Mouse (Mus musculus): ENCODE data around the gene Ssu2. TPM values are rescaled to one million over a fixed set of nuclear protein-coding genes. Genes with fewer than 3 reads are reported as not detected.

Ssu2 gene
- polyA plus RNA-seq, 1 experiment: 0.74 TPM

DNA sequence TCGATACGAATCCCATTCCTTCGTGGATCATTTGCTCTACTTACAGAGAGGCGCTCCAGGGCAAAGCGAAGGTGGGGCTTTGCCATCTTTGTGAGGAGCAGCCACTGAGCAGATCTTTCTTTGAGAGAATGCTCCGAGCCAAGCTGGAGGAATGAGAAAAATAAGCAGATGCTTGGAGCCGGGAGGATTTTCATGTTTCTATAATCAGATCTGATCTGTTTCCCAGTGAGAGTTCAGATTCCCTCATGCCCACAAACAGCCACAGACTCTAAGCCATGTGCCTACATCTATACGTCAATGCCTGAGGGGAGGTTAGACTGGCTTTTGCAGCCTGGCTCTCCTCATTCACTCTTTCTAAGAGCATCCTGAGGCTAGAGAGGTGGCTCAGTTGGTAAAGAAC lies 27.1 kb downstream of the Ssu2 start:
- no peaks in the 10 kb centered on the region for H3K4me1 ChIP-seq (replicated peaks; ENCODE audit: control insufficient read depth, insufficient read depth, low read length)
- no peaks in the 10 kb centered on the region for H3K27me3 ChIP-seq (ENCODE audit: control insufficient read depth, insufficient read depth, low read length)
- no peak for DNase-seq
- 94% methylated on average over 8 of the region's 8 CpGs for WGBS
- TF ChIP-seq POLR2A (IDR thresholded peaks at IDR 0.05; ENCODE audit: control insufficient read depth, extremely low read depth, insufficient read depth, low read length, poor library complexity) (no peak), CTCF (IDR thresholded peaks at IDR 0.05; ENCODE audit: borderline replicate concordance, control insufficient read depth, extremely low read depth, insufficient read depth, low read length, poor library complexity) (no peak)
- H3K36me3 ChIP-seq (ENCODE audit: control insufficient read depth, insufficient read depth, low read length): no peaks in the 10 kb centered on the region
- no peak overlapping the region for H3K4me3 ChIP-seq (ENCODE audit: control insufficient read depth, insufficient read depth, low read length)
- no peak overlapping the region for H3K27ac ChIP-seq (ENCODE audit: control insufficient read depth, insufficient read depth, low read length)

DNA sequence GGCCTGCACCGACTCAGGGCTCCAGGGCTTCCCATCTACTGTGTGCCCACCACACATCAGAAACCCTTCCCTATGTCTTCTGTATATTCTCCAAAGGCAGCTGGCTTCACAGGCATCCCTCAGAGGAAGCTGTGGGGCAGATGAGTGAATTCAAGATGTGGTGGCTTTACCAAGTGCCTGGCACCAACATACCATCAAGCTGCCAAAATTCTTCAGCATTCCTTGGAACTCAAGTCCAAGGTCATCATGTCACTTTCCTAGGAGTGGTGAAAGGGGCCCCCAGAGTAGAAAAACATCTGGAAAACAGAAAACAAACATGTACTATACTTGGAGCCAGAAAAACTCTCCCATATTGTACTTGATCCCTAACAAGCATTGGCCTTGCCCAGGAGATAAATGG lies 28.5 kb downstream of the Ssu2 start:
- no peaks in the 10 kb centered on the region for H3K27me3 ChIP-seq (ENCODE audit: control insufficient read depth, insufficient read depth, low read length)
- no peaks in the 10 kb centered on the region for H3K36me3 ChIP-seq (ENCODE audit: control insufficient read depth, insufficient read depth, low read length)
- H3K4me3 ChIP-seq (ENCODE audit: control insufficient read depth, insufficient read depth, low read length): no peak overlapping the region
- no peak for DNase-seq
- H3K4me1 ChIP-seq (replicated peaks; ENCODE audit: control insufficient read depth, insufficient read depth, low read length): no peaks in the 10 kb centered on the region
- no peak overlapping the region for H3K27ac ChIP-seq (ENCODE audit: control insufficient read depth, insufficient read depth, low read length)
- WGBS: 89% methylated on average over 1 of the region's 1 CpGs
- TF ChIP-seq POLR2A (IDR thresholded peaks at IDR 0.05; ENCODE audit: control insufficient read depth, extremely low read depth, insufficient read depth, low read length, poor library complexity) (no peak), CTCF (IDR thresholded peaks at IDR 0.05; ENCODE audit: borderline replicate concordance, control insufficient read depth, extremely low read depth, insufficient read depth, low read length, poor library complexity) (no peak)

DNA sequence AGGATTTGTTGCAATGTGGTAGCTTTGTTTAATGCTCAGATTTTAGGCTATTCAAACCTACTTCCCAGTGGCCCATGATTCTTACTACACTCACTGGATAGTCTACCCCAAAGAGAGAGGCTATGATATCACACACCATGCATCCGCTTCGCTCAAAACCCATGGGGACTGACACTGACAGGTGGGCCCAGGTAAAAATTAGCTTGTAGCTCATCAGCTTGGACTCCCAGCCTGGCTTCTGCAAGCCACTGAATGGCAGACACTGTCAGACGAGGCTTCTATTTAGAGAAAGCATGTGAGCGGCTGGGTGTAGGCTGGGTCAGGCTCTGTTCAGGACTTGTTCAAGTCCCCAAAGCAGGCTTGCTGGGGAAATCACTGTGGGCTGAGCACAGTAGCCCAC lies 37.4 kb downstream of the Ssu2 start:
- Histone ChIP-seq H3K4me1 (replicated peaks; ENCODE audit: control insufficient read depth, insufficient read depth, low read length) (no peaks in the 10 kb centered on the region), H3K27me3 (ENCODE audit: control insufficient read depth, insufficient read depth, low read length) (no peaks in the 10 kb centered on the region), H3K4me3 (ENCODE audit: control insufficient read depth, insufficient read depth, low read length) (no peak overlapping the region), H3K27ac (ENCODE audit: control insufficient read depth, insufficient read depth, low read length) (no peak overlapping the region), H3K36me3 (ENCODE audit: control insufficient read depth, insufficient read depth, low read length) (no peaks in the 10 kb centered on the region)
- WGBS: 94% methylated on average over 4 of the region's 4 CpGs
- TF ChIP-seq CTCF (IDR thresholded peaks at IDR 0.05; ENCODE audit: borderline replicate concordance, control insufficient read depth, extremely low read depth, insufficient read depth, low read length, poor library complexity): no peak
- no peak for TF ChIP-seq POLR2A (IDR thresholded peaks at IDR 0.05; ENCODE audit: control insufficient read depth, extremely low read depth, insufficient read depth, low read length, poor library complexity)
- no peak for DNase-seq

DNA sequence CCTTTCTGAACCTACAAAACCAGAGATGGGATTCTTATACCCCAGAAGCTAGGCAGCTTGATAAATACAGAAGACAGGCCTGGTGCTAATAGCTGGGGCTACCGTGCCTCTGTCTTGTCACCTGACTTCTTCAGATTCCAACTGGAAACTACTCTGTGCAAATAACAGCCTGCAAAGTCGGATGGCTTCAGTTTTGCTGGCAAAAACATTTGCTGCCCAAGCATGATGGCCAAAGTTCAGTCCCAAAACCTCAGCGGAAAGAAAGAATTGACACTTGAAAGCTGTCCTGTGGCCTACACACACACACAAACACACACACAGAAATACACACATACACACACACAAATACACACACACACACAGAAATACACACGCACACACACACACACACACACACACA lies 48.8 kb downstream of the Ssu2 start:
- Histone ChIP-seq H3K36me3 (ENCODE audit: control insufficient read depth, insufficient read depth, low read length) (no peaks in the 10 kb centered on the region), H3K27me3 (ENCODE audit: control insufficient read depth, insufficient read depth, low read length) (no peaks in the 10 kb centered on the region), H3K4me3 (ENCODE audit: control insufficient read depth, insufficient read depth, low read length) (no peak overlapping the region), H3K27ac (ENCODE audit: control insufficient read depth, insufficient read depth, low read length) (no peak overlapping the region), H3K4me1 (replicated peaks; ENCODE audit: control insufficient read depth, insufficient read depth, low read length) (no peaks in the 10 kb centered on the region)
- DNase-seq: no peak
- 93% methylated on average over 4 of the region's 4 CpGs for WGBS
- TF ChIP-seq CTCF (IDR thresholded peaks at IDR 0.05; ENCODE audit: borderline replicate concordance, control insufficient read depth, extremely low read depth, insufficient read depth, low read length, poor library complexity) (no peak), POLR2A (IDR thresholded peaks at IDR 0.05; ENCODE audit: control insufficient read depth, extremely low read depth, insufficient read depth, low read length, poor library complexity) (no peak)

DNA sequence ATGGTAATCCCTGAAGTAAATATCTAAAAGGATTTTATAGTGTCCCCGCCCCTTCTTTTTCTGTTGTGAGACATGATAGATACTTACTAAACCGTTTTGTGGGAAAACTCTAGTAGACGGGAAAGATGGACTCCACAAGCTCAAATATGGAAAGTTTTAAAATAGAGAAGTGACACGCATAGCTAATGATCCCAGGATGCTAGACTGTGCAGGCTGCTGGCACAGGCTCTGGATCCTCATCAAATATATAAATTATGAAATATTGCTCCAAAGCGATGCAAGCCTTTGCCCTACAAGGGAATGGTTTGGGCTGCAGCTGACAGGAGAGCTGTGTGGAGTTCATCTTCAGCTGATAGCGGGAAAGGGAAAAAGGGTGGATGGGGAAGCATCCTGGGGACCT lies 50.2 kb downstream of the Ssu2 start:
- no peaks in the 10 kb centered on the region for H3K27me3 ChIP-seq (ENCODE audit: control insufficient read depth, insufficient read depth, low read length)
- no peak overlapping the region for H3K27ac ChIP-seq (ENCODE audit: control insufficient read depth, insufficient read depth, low read length)
- DNase-seq: no peak
- no peaks in the 10 kb centered on the region for H3K36me3 ChIP-seq (ENCODE audit: control insufficient read depth, insufficient read depth, low read length)
- TF ChIP-seq POLR2A (IDR thresholded peaks at IDR 0.05; ENCODE audit: control insufficient read depth, extremely low read depth, insufficient read depth, low read length, poor library complexity) (no peak), CTCF (IDR thresholded peaks at IDR 0.05; ENCODE audit: borderline replicate concordance, control insufficient read depth, extremely low read depth, insufficient read depth, low read length, poor library complexity) (no peak)
- WGBS: 97% methylated on average over 6 of the region's 6 CpGs
- no peak overlapping the region for H3K4me3 ChIP-seq (ENCODE audit: control insufficient read depth, insufficient read depth, low read length)
- no peaks in the 10 kb centered on the region for H3K4me1 ChIP-seq (replicated peaks; ENCODE audit: control insufficient read depth, insufficient read depth, low read length)

DNA sequence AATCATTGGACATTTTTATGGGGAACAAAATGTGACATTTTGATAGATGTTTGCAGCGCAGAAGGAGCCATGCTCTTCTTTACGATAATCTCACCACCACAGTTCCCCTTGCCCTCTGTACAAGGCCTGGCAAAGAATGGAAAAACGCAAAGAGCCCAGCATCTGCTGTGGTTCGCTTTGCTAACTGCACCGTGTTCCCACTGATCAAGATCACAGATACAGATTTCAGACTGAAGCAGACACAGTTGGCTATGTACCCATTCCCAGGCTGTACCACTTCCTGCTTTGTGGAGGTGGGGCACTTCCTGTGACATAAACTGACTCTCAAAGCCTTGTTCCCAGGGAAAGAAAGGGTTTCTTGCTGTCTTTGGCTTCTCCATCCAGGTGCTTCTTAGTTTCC lies 53.9 kb downstream of the Ssu2 start:
- Histone ChIP-seq H3K36me3 (ENCODE audit: control insufficient read depth, insufficient read depth, low read length) (no peaks in the 10 kb centered on the region), H3K27me3 (ENCODE audit: control insufficient read depth, insufficient read depth, low read length) (no peaks in the 10 kb centered on the region), H3K4me1 (replicated peaks; ENCODE audit: control insufficient read depth, insufficient read depth, low read length) (no peaks in the 10 kb centered on the region), H3K4me3 (ENCODE audit: control insufficient read depth, insufficient read depth, low read length) (no peak overlapping the region), H3K27ac (ENCODE audit: control insufficient read depth, insufficient read depth, low read length) (no peak overlapping the region)
- peak; percentile 14 for DNase-seq
- TF ChIP-seq POLR2A (IDR thresholded peaks at IDR 0.05; ENCODE audit: control insufficient read depth, extremely low read depth, insufficient read depth, low read length, poor library complexity): no peak
- TF ChIP-seq CTCF (IDR thresholded peaks at IDR 0.05; ENCODE audit: borderline replicate concordance, control insufficient read depth, extremely low read depth, insufficient read depth, low read length, poor library complexity): no peak
- WGBS: 5% methylated on average over 5 of the region's 5 CpGs

DNA sequence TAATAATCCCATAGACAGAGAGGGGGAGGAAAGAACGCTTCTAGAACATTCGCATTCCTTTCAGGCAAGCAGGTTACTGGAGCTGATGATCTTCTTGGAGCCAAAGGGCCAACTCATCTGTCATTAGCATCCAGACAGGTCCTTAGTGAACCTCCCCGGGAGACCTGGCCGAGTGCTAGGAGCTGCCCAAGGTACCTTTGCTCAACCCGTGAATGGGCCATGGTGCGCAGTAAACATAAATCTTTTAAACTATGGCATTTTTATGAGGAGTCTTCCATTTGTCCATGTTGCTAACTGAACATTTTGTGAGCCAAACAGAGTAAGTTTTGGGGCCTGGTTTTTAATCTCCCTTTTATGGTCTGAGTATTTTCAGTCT lies 56.6 kb downstream of the Ssu2 start:
- H3K27me3 ChIP-seq (ENCODE audit: control insufficient read depth, insufficient read depth, low read length): no peaks in the 10 kb centered on the region
- WGBS: 96% methylated on average over 6 of the region's 6 CpGs
- H3K27ac ChIP-seq (ENCODE audit: control insufficient read depth, insufficient read depth, low read length): no peak overlapping the region
- DNase-seq: no peak
- H3K4me1 ChIP-seq (replicated peaks; ENCODE audit: control insufficient read depth, insufficient read depth, low read length): no peaks in the 10 kb centered on the region; the same call in 1 of the 2 replicates
- H3K4me3 ChIP-seq (ENCODE audit: control insufficient read depth, insufficient read depth, low read length): no peak overlapping the region
- no peaks in the 10 kb centered on the region for H3K36me3 ChIP-seq (ENCODE audit: control insufficient read depth, insufficient read depth, low read length)
- TF ChIP-seq CTCF (IDR thresholded peaks at IDR 0.05; ENCODE audit: borderline replicate concordance, control insufficient read depth, extremely low read depth, insufficient read depth, low read length, poor library complexity) (no peak), POLR2A (IDR thresholded peaks at IDR 0.05; ENCODE audit: control insufficient read depth, extremely low read depth, insufficient read depth, low read length, poor library complexity) (no peak)
